Mouse (Mus musculus) bone marrow, adult 2 months (tissue): ENCODE measurements around the gene Mllt6.

Source experiments
- CTCF ChIP-seq: fragments of 200-500 bp; IDR thresholded peaks from 2 replicates; pipeline ENCODE4 v1.5.1; 2011; ENCODE audit warnings: low read length, control low read depth; ENCODE audit not compliant: control insufficient read depth, insufficient read depth
- POLR2A ChIP-seq: fragments of 200-500 bp; IDR thresholded peaks from 2 replicates; pipeline ENCODE4 v1.6.1; 2011; ENCODE audit warnings: low read depth, mild to moderate bottlenecking, control low read depth, low read length, borderline replicate concordance; ENCODE audit not compliant: control insufficient read depth

DNA sequence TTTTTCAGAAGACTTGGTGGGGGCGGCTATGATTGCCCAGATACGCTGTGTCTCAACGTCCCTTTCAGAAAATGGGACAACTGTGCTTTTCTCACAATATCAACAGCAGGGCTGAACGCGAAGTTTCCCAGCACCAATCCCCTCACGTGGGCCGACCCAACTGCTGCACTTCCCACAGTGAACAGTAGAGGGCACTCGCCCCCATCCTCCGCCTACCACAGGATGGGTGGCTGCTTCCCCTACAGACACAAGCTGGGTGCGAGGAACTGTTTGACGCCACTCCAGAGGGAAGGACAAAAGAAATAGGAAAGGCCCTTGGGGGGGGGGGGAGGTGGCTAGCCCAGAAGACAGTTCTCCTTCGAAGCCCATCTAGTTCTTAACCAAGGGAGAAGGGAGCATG is 31.3 kb upstream of the Mllt6 start:
- no peak for TF ChIP-seq POLR2A
- peak; percentile 96 for TF ChIP-seq CTCF
